Mouse (Mus musculus): ENCODE data around the gene Car6.

Gene Car6

GRCm38 (mm10) chr4:150228581-150229348 is 27.6 kb upstream of the Car6 start:
- DNase-seq: no peak

- peak; percentile 96 for DNase-seq
Observed at GRCm38 (mm10) chr4:150226818-150227688, 25.9 kb upstream of the Car6 start.

- no peak for DNase-seq
Observed at GRCm38 (mm10) chr4:150225700-150226099, 24.6 kb upstream of the Car6 start.

GRCm38 (mm10) chr4:150223830-150224229 is 22.7 kb upstream of the Car6 start:
- no peak for DNase-seq

- no peak for DNase-seq
Observed at GRCm38 (mm10) chr4:150221017-150221640, 20.0 kb upstream of the Car6 start.

- DNase-seq: no peak
Observed at GRCm38 (mm10) chr4:150220584-150220983, 19.5 kb upstream of the Car6 start.

GRCm38 (mm10) chr4:150219501-150220292 is 18.6 kb upstream of the Car6 start:
- DNase-seq: no peak

- no peak for DNase-seq
Observed at GRCm38 (mm10) chr4:150217935-150218334, 16.8 kb upstream of the Car6 start.

- DNase-seq: no peak
Observed at GRCm38 (mm10) chr4:150217042-150217554, 16.0 kb upstream of the Car6 start.

GRCm38 (mm10) chr4:150216423-150216822 is 15.3 kb upstream of the Car6 start:
- no peak for DNase-seq

GRCm38 (mm10) chr4:150213910-150214309 is 12.8 kb upstream of the Car6 start:
- DNase-seq: no peak

- DNase-seq: peak; percentile 97
Observed at GRCm38 (mm10) chr4:150212553-150212971, 11.4 kb upstream of the Car6 start.

- no peak for DNase-seq
Observed at GRCm38 (mm10) chr4:150211930-150212552, 10.9 kb upstream of the Car6 start.

- DNase-seq: no peak
Observed at GRCm38 (mm10) chr4:150210306-150210705, 9.2 kb upstream of the Car6 start.

GRCm38 (mm10) chr4:150209751-150210150 is 8.6 kb upstream of the Car6 start:
- DNase-seq: no peak

GRCm38 (mm10) chr4:150204877-150205276 is 3.7 kb upstream of the Car6 start:
- DNase-seq: no peak

GRCm38 (mm10) chr4:150202702-150203101 is 1.6 kb upstream of the Car6 start:
- DNase-seq: no peak

- peak; percentile 85 for DNase-seq
Observed at GRCm38 (mm10) chr4:150198268-150198667, 2.9 kb downstream of the Car6 start.

GRCm38 (mm10) chr4:150193915-150194314 is 7.2 kb downstream of the Car6 start:
- DNase-seq: no peak

GRCm38 (mm10) chr4:150192199-150192598 is 8.9 kb downstream of the Car6 start:
- no peak for DNase-seq

GRCm38 (mm10) chr4:150188236-150188635 is 12.9 kb downstream of the Car6 start:
- DNase-seq: no peak

GRCm38 (mm10) chr4:150181304-150181703 is 19.8 kb downstream of the Car6 start:
- DNase-seq: no peak
